Mouse (Mus musculus): ENCODE measurements around the gene Rtn1.
A peak's percentile ranks its signal among the peaks of the same experiment; 100 is the strongest.

Rtn1 gene

GRCm38 (mm10) chr12:72408954-72409353 is at the start of gene Rtn1:
Rtn1 (minus strand) TSS chr12:72409054.
- no peak for DNase-seq (ENCODE audit: inconsistent ontology term)

GRCm38 (mm10) chr12:72453941-72454340 is 45.1 kb upstream of the Rtn1 start:
- DNase-seq (ENCODE audit: inconsistent ontology term): no peak

DNA sequence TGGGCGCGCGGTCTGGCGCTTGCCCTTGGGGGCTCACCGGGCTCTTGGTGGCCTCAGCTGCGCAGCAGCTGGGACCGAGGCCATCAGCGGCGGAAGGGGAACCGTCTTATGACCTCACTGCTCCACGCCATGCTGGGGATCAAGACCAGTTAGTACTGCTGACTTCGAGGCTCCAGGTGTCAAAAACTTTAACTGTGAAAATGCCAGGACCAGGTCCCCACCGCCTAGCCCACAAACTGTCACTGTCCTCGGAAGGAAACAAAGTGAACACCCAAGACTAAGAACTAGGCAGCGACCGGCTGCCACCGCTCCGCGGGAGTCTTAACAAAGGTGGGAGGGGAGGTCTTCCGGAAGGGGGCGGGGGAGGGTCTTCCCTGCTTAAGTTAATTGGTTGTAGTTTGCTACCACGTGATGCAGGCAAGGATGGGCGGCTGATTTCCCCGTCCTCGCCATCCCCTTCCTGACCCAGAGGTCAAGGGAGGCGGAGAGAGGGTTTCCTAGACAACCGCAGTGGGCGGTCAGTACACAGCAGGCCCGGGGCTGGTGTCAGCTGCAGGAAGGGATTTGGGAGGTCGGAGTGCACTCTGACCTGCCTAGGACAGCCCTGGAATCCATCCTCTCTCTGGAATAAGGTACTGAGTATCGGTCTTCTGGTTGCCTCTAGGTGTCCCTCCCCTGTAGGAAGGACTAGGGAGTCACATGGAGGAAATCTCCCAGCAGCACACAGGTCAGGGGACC is 33.2 kb upstream of the Rtn1 start, which contains the start of gene Lrrc9:
Lrrc9 (plus strand) TSS at position 28 of the 738 bp plus-strand sequence.
- DNase-seq (ENCODE audit: inconsistent ontology term): peak; percentile 53

DNA sequence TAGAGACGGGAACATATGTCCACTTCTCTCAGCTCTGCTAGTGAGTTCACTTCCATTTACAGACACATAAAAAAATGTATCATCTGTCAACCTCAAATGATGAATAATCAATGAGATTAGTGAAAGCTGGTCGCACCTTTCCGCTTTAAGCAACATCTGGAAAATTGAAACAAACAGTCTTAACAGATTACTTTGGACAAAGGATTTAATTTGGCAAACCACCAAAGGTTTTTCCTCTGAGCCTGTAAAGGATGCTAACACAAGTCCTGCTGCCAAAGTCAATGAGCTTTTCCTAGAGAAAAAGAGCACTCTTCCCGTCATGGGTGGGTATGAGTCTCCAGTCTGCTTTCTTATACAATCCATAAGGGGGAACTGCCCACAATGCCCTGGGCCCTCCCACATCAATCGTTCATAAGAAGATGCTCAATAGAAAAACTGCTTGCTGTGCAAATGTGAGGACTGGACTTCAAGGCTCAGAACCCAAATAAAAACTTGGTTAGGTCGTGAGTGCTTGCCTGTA is 30.2 kb upstream of the Rtn1 start:
- DNase-seq (ENCODE audit: inconsistent ontology term): no peak

- DNase-seq (ENCODE audit: inconsistent ontology term): peak; percentile 57
These were observed 29.0 kb upstream of the Rtn1 start for GRCm38 (mm10) chr12:72437676-72438341.

GRCm38 (mm10) chr12:72433241-72433865 is 24.5 kb upstream of the Rtn1 start:
- DNase-seq (ENCODE audit: inconsistent ontology term): peak; percentile 65

DNA sequence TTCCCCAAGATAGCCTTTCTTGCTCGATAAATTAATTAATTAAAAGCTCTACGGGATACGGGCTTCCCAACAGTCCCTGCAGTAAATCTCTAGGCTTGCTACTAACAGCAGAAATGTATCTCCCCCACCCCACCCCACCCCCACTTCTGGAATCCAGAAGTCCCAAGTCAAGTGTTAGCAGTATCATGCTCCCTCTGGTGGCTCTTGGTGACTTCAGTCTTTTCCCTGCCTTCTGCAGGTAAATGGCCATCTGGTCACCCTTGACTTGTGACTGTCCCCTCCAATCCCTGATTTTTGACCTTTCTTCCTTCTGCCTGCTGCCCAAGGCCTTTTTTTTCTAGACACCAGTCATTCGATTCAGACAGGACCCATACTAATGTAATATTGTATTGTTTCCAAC is 23.4 kb upstream of the Rtn1 start:
- no peak for DNase-seq (ENCODE audit: inconsistent ontology term)

GRCm38 (mm10) chr12:72427722-72428126 is 18.9 kb upstream of the Rtn1 start:
- DNase-seq (ENCODE audit: inconsistent ontology term): peak; percentile 66

- no peak for DNase-seq (ENCODE audit: inconsistent ontology term)
These were observed 13.8 kb upstream of the Rtn1 start for GRCm38 (mm10) chr12:72422681-72423080.

DNA sequence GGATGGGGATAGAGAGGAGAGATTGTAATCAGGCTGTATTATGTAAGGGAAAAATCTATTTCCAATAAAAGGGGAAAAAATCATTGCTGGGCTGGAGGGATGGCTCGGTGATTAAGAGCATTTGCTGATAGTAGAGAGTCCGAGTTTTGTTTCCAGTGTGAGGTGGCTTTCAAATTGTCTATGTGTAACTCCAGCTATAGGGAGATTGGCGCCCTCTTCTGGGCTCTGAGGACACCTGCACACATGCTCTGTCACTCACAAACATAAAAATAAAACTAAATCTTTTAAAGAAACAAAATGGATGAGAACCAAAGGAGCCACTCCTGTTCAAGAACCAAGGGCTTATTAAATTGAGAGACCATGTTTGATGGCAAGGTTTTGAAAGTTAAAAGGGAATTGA is 8.9 kb upstream of the Rtn1 start:
- no peak for DNase-seq (ENCODE audit: inconsistent ontology term)

DNA sequence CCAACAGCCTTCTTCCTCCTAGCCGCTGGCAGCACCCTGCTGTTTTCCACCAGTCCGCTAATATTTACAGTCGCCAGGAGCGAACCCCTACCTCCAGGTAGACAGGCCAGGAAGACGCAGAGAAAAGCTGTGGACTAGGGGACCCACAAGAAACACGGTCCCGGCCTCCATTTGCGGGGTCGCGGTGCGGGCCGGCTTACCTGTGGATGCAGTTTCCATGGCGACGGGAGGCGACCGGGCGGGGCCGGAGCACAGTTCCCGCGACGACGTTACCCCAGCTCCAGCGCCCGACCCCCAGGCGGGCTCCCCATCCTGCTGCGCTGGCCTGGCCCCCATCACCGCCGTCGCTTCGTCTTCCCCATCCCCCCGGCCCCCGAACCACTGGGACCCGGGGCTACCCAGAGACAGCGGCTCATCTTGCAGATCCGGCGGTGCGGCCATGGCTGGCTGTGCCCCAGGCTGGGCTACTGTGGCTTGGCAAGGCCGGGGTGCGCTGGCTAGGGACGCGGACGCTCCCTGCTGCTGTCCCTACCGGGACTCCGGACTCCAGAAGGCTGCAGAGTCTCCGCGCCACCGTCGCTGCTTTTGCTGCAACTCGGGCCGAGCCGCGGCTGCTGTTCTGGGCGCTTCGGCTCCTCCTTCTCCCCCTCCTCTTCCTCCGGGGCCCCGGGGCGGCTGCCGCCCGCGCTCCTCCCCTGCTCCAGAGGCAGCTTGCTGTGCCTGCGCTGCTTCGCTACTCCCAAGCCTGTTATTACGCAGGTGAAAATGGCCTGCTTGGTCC is 553 bp downstream of the Rtn1 start:
- peak; percentile 80 for DNase-seq (ENCODE audit: inconsistent ontology term)

GRCm38 (mm10) chr12:72407721-72408110 is 1.1 kb downstream of the Rtn1 start:
- no peak for DNase-seq (ENCODE audit: inconsistent ontology term)

GRCm38 (mm10) chr12:72407146-72407545 is 1.7 kb downstream of the Rtn1 start:
- peak; percentile 47 for DNase-seq (ENCODE audit: inconsistent ontology term)

DNA sequence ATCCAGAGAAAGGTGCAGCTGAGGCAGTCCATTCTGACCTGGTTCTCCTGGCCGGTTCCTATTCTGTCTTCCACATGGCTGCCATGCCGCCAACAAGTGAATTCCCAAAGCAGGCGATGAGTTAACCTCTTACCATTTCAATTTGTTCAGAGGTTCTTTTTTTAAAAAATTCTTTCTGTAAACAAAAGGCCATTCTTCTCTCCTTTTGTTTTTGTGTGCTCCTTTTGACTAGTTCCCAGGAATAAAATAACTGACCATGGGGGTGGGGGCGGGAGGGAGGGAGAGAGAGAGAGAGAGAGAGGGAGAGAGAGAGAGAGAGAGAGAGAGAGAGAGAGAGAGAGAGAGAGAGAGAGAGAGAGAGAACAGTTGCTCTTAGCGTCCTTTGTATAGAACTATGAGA is 3.8 kb downstream of the Rtn1 start:
- peak; percentile 78 for DNase-seq (ENCODE audit: inconsistent ontology term)

DNA sequence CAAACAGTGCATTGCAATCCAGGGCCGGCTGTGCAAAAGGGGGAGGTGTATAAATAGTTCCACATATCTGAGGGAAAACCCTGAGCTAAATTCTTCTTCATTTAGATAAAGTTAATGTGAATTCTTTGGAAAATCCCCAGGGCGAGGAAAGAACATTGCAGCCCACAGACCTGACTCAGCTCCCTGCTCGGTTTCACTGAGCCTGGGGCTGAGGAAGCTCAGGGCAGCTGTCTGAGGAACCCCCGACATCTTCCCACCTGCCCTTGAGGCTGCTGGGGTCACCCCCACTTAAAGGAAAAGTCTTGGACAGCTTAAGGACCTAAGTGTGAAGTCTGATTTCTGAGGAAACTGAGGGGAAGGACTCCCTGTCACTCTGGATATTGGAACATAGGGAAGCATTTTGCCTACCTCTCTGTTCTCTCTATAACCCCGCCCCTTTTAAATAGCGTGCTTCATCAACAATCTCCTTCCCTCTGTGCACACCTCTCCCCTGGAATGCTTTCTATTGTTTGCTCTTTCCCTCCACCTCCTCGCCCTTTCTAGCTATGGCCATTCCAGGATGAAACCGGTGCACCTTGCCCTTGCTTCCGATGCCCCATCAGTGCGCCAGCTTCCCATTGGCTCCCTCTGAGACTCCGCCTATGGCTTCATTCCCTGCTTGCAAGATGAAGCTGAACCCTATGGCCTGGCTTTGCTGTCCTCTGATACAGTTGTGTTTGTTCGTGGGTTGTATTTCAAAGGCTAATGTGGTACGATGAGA is 15.6 kb downstream of the Rtn1 start:
- DNase-seq (ENCODE audit: inconsistent ontology term): peak; percentile 33

DNA sequence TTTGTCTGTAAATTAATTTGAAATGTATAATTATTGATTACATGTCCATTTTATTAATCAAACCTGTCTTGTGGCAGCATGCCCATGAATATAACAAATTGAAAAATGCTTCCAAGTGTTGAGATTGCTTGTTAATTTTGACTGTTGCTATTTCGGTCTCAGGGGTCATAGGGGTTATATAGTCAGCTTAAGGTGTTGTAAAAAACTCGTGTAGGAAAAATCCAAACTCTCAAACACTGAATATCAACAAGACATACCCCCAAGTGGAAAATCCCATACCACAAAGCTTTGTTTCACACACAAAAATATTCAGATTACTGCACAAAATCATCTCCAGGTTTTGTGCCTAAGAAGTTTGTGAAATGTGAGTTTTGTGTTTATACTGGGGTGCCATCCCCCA is 18.5 kb downstream of the Rtn1 start:
- no peak for DNase-seq (ENCODE audit: inconsistent ontology term)

DNA sequence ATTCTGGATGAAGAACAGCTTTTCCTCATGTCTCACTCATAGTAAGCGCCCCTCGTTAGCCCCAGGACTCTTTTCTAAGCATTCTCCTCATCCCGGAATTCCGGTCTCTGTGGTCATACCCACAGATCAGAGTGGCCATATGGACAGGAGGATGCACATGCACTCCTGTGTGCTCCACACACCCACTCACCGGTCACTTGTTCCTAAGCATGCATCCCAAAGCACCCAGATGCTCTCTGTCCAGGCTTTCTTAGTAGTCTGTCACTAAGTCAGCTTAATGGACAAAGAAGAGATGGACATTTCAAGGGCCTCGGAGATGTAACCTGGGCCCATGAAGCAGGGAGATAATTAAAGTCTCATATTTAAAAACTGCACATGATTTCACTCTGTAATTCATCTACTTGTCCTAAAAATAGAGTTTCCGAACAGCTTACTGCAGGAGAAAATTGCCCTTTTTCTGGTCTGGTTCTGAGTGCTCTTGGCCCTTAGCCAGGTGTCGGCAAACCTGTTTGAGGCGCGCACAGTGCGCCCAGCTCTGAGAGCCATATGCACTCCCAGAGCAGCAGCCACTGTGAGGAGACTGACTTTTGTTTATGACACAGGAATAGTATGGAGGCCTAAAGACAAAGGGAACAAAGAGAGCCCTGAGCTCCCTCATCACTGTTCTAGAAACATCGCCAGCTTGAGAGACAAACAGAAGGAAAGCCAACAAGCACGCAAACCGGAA is 19.3 kb downstream of the Rtn1 start:
- DNase-seq (ENCODE audit: inconsistent ontology term): peak; percentile 29

DNA sequence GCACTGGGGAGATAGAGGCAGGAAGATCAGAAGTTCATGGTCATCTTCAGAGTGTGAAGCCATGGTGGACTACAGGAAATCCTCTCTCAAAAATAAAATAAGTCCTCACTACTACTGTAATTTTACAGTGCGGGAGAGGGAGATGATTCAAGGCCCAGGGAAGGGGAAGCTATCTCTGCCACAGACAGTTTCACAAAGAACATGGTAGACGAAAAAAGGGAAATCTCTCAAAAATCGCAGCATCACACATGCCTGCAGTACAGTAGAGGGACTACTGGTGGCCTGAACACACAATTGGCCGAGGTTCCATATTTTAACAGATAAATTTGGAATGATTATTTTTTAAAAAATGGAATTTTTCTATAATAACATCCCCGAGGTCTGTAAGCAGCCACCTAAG is 20.0 kb downstream of the Rtn1 start:
- DNase-seq (ENCODE audit: inconsistent ontology term): no peak

- DNase-seq (ENCODE audit: inconsistent ontology term): no peak
These were observed 20.7 kb downstream of the Rtn1 start for GRCm38 (mm10) chr12:72388135-72388534.

DNA sequence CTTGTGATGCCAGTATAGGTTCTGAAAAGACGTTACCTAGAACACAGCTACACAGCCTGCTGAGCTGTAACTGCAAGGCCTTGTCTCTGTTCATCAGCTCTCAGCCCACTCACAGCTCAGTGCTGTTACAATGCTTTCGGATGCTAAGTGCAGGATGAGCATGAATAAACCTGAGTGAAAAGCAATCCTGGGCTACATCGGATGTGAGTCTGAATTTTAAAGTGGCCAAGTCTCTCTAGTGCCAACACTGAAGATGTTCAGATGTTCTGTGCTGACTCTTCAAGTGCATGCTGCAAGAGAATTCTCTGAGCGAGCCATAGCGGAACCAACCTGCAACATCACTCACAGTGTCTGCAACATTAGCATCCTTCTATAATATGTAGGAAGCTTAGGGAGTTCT is 32.5 kb downstream of the Rtn1 start:
- DNase-seq (ENCODE audit: inconsistent ontology term): no peak

All from Muller cell, postnatal 12 days (primary cell).